Mouse (Mus musculus): ENCODE measurements around the gene Hgd.
A peak's percentile ranks its signal among the peaks of the same experiment; 100 is the strongest.

Hgd gene

GRCm38 (mm10) chr16:37579994-37580393 is at the start of gene Hgd:
Gene Hgd (plus strand): TSS chr16:37580153.
- no peak for DNase-seq (ENCODE audit: low read depth)

- DNase-seq (ENCODE audit: low read depth) = no peak
Measured at GRCm38 (mm10) chr16:37530170-37530569, 49.8 kb upstream of the Hgd start.

- no peak for DNase-seq (ENCODE audit: low read depth)
Measured at GRCm38 (mm10) chr16:37532046-37532445, 47.9 kb upstream of the Hgd start.

GRCm38 (mm10) chr16:37533369-37534068 is 46.4 kb upstream of the Hgd start:
- peak; percentile 22 for DNase-seq (ENCODE audit: low read depth)

GRCm38 (mm10) chr16:37539240-37539610 is 40.7 kb upstream of the Hgd start:
- DNase-seq (ENCODE audit: low read depth) = no peak

GRCm38 (mm10) chr16:37539611-37540580 is 40.1 kb upstream of the Hgd start, which contains the start of the genes Gtf2e1 and Rabl3:
Gene Gtf2e1 (minus strand): TSS chr16:37539789.
Gene Rabl3 (plus strand): TSS chr16:37539885.
- DNase-seq (ENCODE audit: low read depth) = peak; percentile 99

- no peak for DNase-seq (ENCODE audit: low read depth)
Measured at GRCm38 (mm10) chr16:37540776-37541175, 39.2 kb upstream of the Hgd start.

- no peak for DNase-seq (ENCODE audit: low read depth)
Measured at GRCm38 (mm10) chr16:37546312-37546711, 33.6 kb upstream of the Hgd start.

- DNase-seq (ENCODE audit: low read depth) = no peak
Measured at GRCm38 (mm10) chr16:37550266-37550665, 29.7 kb upstream of the Hgd start.

GRCm38 (mm10) chr16:37550981-37551380 is 29.0 kb upstream of the Hgd start:
- DNase-seq (ENCODE audit: low read depth) = no peak

GRCm38 (mm10) chr16:37552824-37553223 is 27.1 kb upstream of the Hgd start:
- DNase-seq (ENCODE audit: low read depth) = no peak

GRCm38 (mm10) chr16:37562414-37562813 is 17.5 kb upstream of the Hgd start:
- DNase-seq (ENCODE audit: low read depth) = no peak

GRCm38 (mm10) chr16:37562961-37563360 is 17.0 kb upstream of the Hgd start:
- no peak for DNase-seq (ENCODE audit: low read depth)

GRCm38 (mm10) chr16:37565117-37565516 is 14.8 kb upstream of the Hgd start:
- DNase-seq (ENCODE audit: low read depth) = no peak

- DNase-seq (ENCODE audit: low read depth) = no peak
Measured at GRCm38 (mm10) chr16:37566107-37566506, 13.8 kb upstream of the Hgd start.

GRCm38 (mm10) chr16:37567113-37568050 is 12.6 kb upstream of the Hgd start:
- DNase-seq (ENCODE audit: low read depth) = no peak

- DNase-seq (ENCODE audit: low read depth) = no peak
Measured at GRCm38 (mm10) chr16:37571554-37571953, 8.4 kb upstream of the Hgd start.

GRCm38 (mm10) chr16:37572117-37572754 is 7.7 kb upstream of the Hgd start:
- no peak for DNase-seq (ENCODE audit: low read depth)

- DNase-seq (ENCODE audit: low read depth) = peak; percentile 8
Measured at GRCm38 (mm10) chr16:37573061-37573460, 6.9 kb upstream of the Hgd start.

GRCm38 (mm10) chr16:37575325-37575724 is 4.6 kb upstream of the Hgd start:
- no peak for DNase-seq (ENCODE audit: low read depth)

GRCm38 (mm10) chr16:37579591-37579990 is 362 bp upstream of the Hgd start:
- no peak for DNase-seq (ENCODE audit: low read depth)

Data from 416B (cell line).